Mouse (Mus musculus) myocyte (in vitro differentiated cells): ENCODE measurements at regions not wholly inside any gene's neighbourhood (a gene's known extent, or its start where the extent isn't known, plus 50 kb on each side); places are given as distances from the start of the nearest gene placed in this dataset.

Experiments used
- H3K27me3 ChIP-seq: one replicate; pipeline ENCODE4 v1.6.1; 2011; ENCODE audit not compliant: control insufficient read depth, insufficient read depth, insufficient read length
- H3K36me3 ChIP-seq: one replicate; pipeline ENCODE4 v1.6.1; 2011; ENCODE audit not compliant: control insufficient read depth, insufficient read depth
- H3K4me2 ChIP-seq: one replicate; pipeline ENCODE4 v1.6.1; 2011; ENCODE audit warnings: low read depth, control low read depth
- H3K4me3 ChIP-seq: one replicate; pipeline ENCODE4 v1.5.1; 2011; ENCODE audit warnings: mild to moderate bottlenecking, control low read depth, moderate library complexity
- H3K79me2 ChIP-seq: one replicate; pipeline ENCODE4 v1.6.1; 2011; ENCODE audit not compliant: control insufficient read depth, insufficient read depth
- H3ac ChIP-seq: one replicate; pipeline ENCODE4 v1.6.1; 2011; ENCODE audit not compliant: control insufficient read depth, insufficient read length
- CEBPB ChIP-seq: IDR thresholded peaks from 2 replicates; pipeline ENCODE4 v1.6.1; 2011; ENCODE audit warnings: mild to moderate bottlenecking, moderate library complexity; ENCODE audit not compliant: poor library complexity, insufficient read depth, severe bottlenecking
- E2F4 ChIP-seq: IDR thresholded peaks from one replicate; pipeline ENCODE4 v1.6.1; 2011; ENCODE audit warnings: mild to moderate bottlenecking, control low read depth, moderate library complexity; ENCODE audit not compliant: insufficient read depth
- MAX ChIP-seq: IDR thresholded peaks from one replicate; pipeline ENCODE4 v1.6.1; 2011; ENCODE audit warnings: low read depth, mild to moderate bottlenecking, control low read depth
- MYOD1 ChIP-seq, 3 experiments: IDR thresholded peaks; one replicate each; pipeline ENCODE4 v1.6.1; 2011; ENCODE audit warnings: control low read depth in 2 of 3, low read depth in 2 of 3, mild to moderate bottlenecking in 2 of 3, moderate library complexity in 1 of 3; ENCODE audit not compliant: insufficient read length in 2 of 3, control insufficient read depth in 1 of 3
- MYOG ChIP-seq, 3 experiments: IDR thresholded peaks; one replicate each; pipeline ENCODE4 v1.6.1; 2011; ENCODE audit warnings: control low read depth in 2 of 3, low read depth in 2 of 3, mild to moderate bottlenecking in 2 of 3; ENCODE audit not compliant: insufficient read length in 2 of 3, control insufficient read depth in 1 of 3, insufficient read depth in 1 of 3
- POLR2A ChIP-seq: IDR thresholded peaks from one replicate; pipeline ENCODE4 v1.6.1; 2011; ENCODE audit warnings: low read depth, mild to moderate bottlenecking, control low read depth, moderate library complexity; ENCODE audit not compliant: insufficient read length
- POLR2AphosphoS2 ChIP-seq: IDR thresholded peaks from one replicate; pipeline ENCODE4 v1.6.1; 2011; ENCODE audit warnings: low read depth, control low read depth; ENCODE audit not compliant: insufficient read length
- REST ChIP-seq: IDR thresholded peaks from one replicate; pipeline ENCODE4 v1.6.1; 2011; ENCODE audit warnings: mild to moderate bottlenecking, control low read depth, moderate library complexity; ENCODE audit not compliant: insufficient read depth, insufficient read length
- SRF ChIP-seq: IDR thresholded peaks from one replicate; pipeline ENCODE4 v1.6.1; 2011; ENCODE audit warnings: low read depth; ENCODE audit not compliant: control insufficient read depth, insufficient read length
- TCF12 ChIP-seq: IDR thresholded peaks from one replicate; pipeline ENCODE4 v1.6.1; 2011; ENCODE audit warnings: mild to moderate bottlenecking, control low read depth; ENCODE audit not compliant: poor library complexity, insufficient read depth, severe bottlenecking
- TCF3 ChIP-seq: IDR thresholded peaks from one replicate; pipeline ENCODE4 v1.6.1; 2011; ENCODE audit warnings: low read depth, control low read depth; ENCODE audit not compliant: insufficient read length
- USF1 ChIP-seq: IDR thresholded peaks from one replicate; pipeline ENCODE4 v1.6.1; 2011; ENCODE audit warnings: low read depth, mild to moderate bottlenecking, control low read depth, moderate library complexity

GRCm38 (mm10) chr10:51418550-51418949 is 61.9 kb upstream of the Gm49339 start:
- Histone ChIP-seq H3K4me3 (no peak overlapping the region), H3K36me3 (no peaks in the 10 kb centered on the region), H3ac (no peak overlapping the region), H3K27me3 (no peaks in the 10 kb centered on the region), H3K4me2 (no peak overlapping the region), H3K79me2 (no peaks in the 10 kb centered on the region)
- no peak for TF ChIP-seq POLR2A
- no peak for TF ChIP-seq CEBPB
- no peak for TF ChIP-seq REST
- no peak for TF ChIP-seq SRF
- no peak for TF ChIP-seq USF1
- TF ChIP-seq POLR2AphosphoS2 = no peak
- TF ChIP-seq E2F4 = no peak
- TF ChIP-seq MYOG (IDR thresholded peaks at IDR 0.05; ENCODE audit: control insufficient read depth in 1 of 3, insufficient read depth in 1 of 3, insufficient read length in 2 of 3, low read depth in 2 of 3) = no peak

DNA sequence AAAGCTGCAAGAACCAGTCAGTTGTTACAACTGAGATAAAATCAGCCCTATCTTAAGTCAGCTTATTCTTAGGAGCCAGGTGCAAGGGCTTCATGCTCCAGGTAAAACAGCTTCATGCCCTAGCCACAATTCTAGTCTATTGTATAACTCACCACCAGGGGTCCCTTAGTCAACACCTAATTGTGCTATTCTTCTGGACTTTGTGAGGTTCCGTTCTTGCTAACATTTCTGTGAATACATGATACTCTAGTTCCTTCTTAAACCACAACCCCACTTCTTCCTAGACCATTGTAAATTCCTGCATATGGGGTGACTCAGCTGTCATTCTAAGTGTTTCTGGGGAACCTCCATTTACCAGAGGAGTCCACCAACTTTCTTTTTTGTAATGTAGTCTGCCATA is 57.9 kb upstream of the Gm49339 start:
- no peak overlapping the region for H3K4me2 ChIP-seq
- no peaks in the 10 kb centered on the region for H3K36me3 ChIP-seq
- no peak for TF ChIP-seq MAX
- TF ChIP-seq E2F4 = no peak
- no peak for TF ChIP-seq CEBPB
- TF ChIP-seq POLR2AphosphoS2 = no peak
- TF ChIP-seq MYOG (IDR thresholded peaks at IDR 0.05; ENCODE audit: control insufficient read depth in 1 of 3, insufficient read depth in 1 of 3, insufficient read length in 2 of 3, low read depth in 2 of 3) = no peak
- TF ChIP-seq REST = no peak
- TF ChIP-seq SRF = no peak
- TF ChIP-seq TCF12 = no peak
- no peak for TF ChIP-seq MYOD1 (IDR thresholded peaks at IDR 0.05; ENCODE audit: control insufficient read depth in 1 of 3, insufficient read length in 2 of 3, low read depth in 2 of 3)
- no peak for TF ChIP-seq POLR2A
- TF ChIP-seq USF1 = no peak
- no peak for TF ChIP-seq TCF3
- H3K4me3 ChIP-seq = no peak overlapping the region
- H3K79me2 ChIP-seq = no peaks in the 10 kb centered on the region
- H3ac ChIP-seq = no peak overlapping the region
- no peaks in the 10 kb centered on the region for H3K27me3 ChIP-seq
